Mouse (Mus musculus) midbrain, embryonic 12.5 days (tissue): Measurements from ENCODE around the gene Naip6. TPM values are rescaled to one million over a fixed set of nuclear protein-coding genes. Genes with fewer than 3 reads are reported as not detected.
"Not testable (repeated sequence)": the region's sequence is repeated elsewhere in the genome, so short reads cannot be mapped to it uniquely, and the experiment has no call there.

Source experiments
- ATAC-seq: fragments of 200-750 bp; cut with Nextera tagmentation; 2 replicates; pipeline ENCODE4 v1.8.0; 2017; ENCODE audit warnings: low read depth, moderate TSS enrichment, moderate library complexity; ENCODE audit not compliant: low FRiP score
- H3K27ac ChIP-seq: fragments of 300-500 bp; sonication (generic); replicated peaks from 2 replicates; pipeline ENCODE4 v1.5.1; 2016; ENCODE audit warnings: mild to moderate bottlenecking
- H3K27me3 ChIP-seq: fragments of 300-500 bp; sonication (generic); 2 replicates; pipeline ENCODE4 v1.6.1; 2016; ENCODE audit warnings: mild to moderate bottlenecking
- H3K36me3 ChIP-seq: fragments of 300-500 bp; sonication (generic); 2 replicates; pipeline ENCODE4 v1.6.1; 2016
- H3K4me1 ChIP-seq: fragments of 300-500 bp; sonication (generic); 2 replicates; pipeline ENCODE4 v1.6.1; 2016
- H3K4me2 ChIP-seq: fragments of 300-500 bp; sonication (generic); replicated peaks from 2 replicates; pipeline ENCODE4 v1.6.1; 2016; ENCODE audit warnings: mild to moderate bottlenecking, moderate library complexity
- H3K4me3 ChIP-seq: fragments of 300-500 bp; sonication (generic); 2 replicates; pipeline ENCODE4 v1.5.1; 2016; ENCODE audit warnings: mild to moderate bottlenecking
- H3K9ac ChIP-seq: fragments of 300-500 bp; sonication (generic); replicated peaks from 2 replicates; pipeline ENCODE4 v1.6.1; 2016; ENCODE audit warnings: mild to moderate bottlenecking, moderate library complexity
- H3K9me3 ChIP-seq: fragments of 300-500 bp; sonication (generic); 2 replicates; pipeline ENCODE4 v1.6.1; 2016; ENCODE audit warnings: mild to moderate bottlenecking
- WGBS: fragments of 180-500 bp; shearing (Covaris S2); methylation state at CpG from one replicate; pipeline ENCODE4 v1.1.7; 2016; 5-methylcytosine and 5-hydroxymethylcytosine counted together
- polyA plus RNA-seq: library from polyadenylated mRNA; unstranded; fragments of >200 nt; fragmentation: Nextera tagmentation; extraction: Ambion mirVana; gene quantifications from 2 replicates; pipeline ENCODE4 v1.2.1, GENCODE M21; 2016

Gene Naip6
- polyA plus RNA-seq, 1 experiment from 2014 or later = 0.10 TPM

GRCm38 (mm10) chr13:100251897-100252296, 65.6 kb downstream of the Naip6 start:
- not testable (repeated sequence) for ATAC-seq, H3K4me2 ChIP-seq, H3K9me3 ChIP-seq, H3K9ac ChIP-seq, H3K4me1 ChIP-seq, H3K36me3 ChIP-seq, H3K27me3 ChIP-seq, H3K4me3 ChIP-seq, H3K27ac ChIP-seq
- 85% methylated on average over 2 of the region's 2 CpGs for WGBS

GRCm38 (mm10) chr13:100246896-100247519, 70.5 kb downstream of the Naip6 start:
- not testable (repeated sequence) for H3K9me3 ChIP-seq, H3K4me2 ChIP-seq, ATAC-seq, H3K27me3 ChIP-seq, H3K4me3 ChIP-seq, H3K27ac ChIP-seq, H3K4me1 ChIP-seq, H3K9ac ChIP-seq, H3K36me3 ChIP-seq
- WGBS = 80% methylated on average over 5 of the region's 5 CpGs

DNA sequence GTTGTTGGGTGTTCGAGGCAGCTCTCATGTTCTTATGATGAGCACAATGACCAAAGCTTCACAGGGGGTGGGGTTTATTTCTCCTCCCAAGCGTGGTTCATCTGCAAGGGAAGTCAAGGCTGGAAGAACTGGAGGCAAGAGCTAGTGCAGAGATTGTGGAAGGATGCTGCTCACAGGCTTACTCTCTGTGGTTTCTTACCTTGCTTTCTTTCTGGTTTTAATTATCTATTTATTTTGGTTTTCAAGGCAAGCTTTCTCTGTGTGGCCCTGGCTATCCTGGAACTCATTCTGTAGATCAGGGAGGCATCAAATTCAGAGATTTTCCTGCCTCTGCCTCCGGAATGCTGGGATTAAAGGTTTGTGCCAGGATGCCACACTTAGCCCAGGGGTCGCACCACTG, 71.3 kb downstream of the Naip6 start, which contains the start of gene Naip5:
Gene Naip5, minus strand, starts transcription at position 101 of the 400 bp plus-strand sequence.
- 79% methylated on average over 4 of the region's 4 CpGs for WGBS
- not testable (repeated sequence) for H3K4me1 ChIP-seq, H3K36me3 ChIP-seq, H3K9ac ChIP-seq, H3K27ac ChIP-seq, H3K9me3 ChIP-seq, H3K4me2 ChIP-seq, H3K4me3 ChIP-seq, H3K27me3 ChIP-seq, ATAC-seq

DNA sequence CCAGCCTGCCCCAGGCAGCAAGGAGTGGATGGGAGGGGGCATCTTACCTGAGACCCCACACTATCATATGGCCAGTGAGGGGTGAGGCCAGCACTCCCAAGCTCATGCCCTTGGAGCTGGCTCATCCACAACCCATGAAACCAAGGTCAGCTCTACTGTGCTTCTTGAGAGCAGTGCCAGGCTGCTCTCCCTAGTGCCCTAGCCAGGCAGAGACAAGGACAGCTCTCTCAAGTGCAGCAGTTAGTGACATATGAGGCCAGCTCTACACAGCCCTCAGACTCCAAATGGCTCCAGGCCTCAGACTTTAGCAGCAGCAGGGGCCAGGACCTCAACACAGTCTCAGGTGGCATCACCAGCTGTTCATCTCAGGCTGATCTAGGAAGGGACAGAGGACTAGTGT, 73.8 kb downstream of the Naip6 start:
- H3K9me3 ChIP-seq = no peaks in the 10 kb centered on the region
- H3K27me3 ChIP-seq = no peaks in the 10 kb centered on the region
- H3K9ac ChIP-seq = no peak overlapping the region
- H3K27ac ChIP-seq = no peak overlapping the region
- no peaks in the 10 kb centered on the region for H3K36me3 ChIP-seq
- ATAC-seq = peak; percentile 41
- no peak overlapping the region for H3K4me3 ChIP-seq
- no peaks in the 10 kb centered on the region for H3K4me1 ChIP-seq
- H3K4me2 ChIP-seq = no peak overlapping the region

Other genes starting within 250 kb of the Naip6 start
- gene Bdp1, start 213.6 kb downstream of the Naip6 start, polyA plus RNA-seq = 32.5 and 32.6 TPM in 2 replicates
- gene Serf1, start 209.7 kb downstream of the Naip6 start, polyA plus RNA-seq = 282 and 323 TPM in 2 replicates
- 63.6 and 65.1 TPM in 2 replicates for gene Smn1, start 192.8 kb downstream of the Naip6 start, polyA plus RNA-seq
- gene Naip2, start 115.6 kb downstream of the Naip6 start, polyA plus RNA-seq = 0.34 TPM in 1 of 2 replicates, not detected in the other
- 0.06 and 0.08 TPM in 2 replicates for gene Naip5, start 71.4 kb downstream of the Naip6 start, polyA plus RNA-seq
- gene Naip1, start 135.2 kb upstream of the Naip6 start, polyA plus RNA-seq = not detected in 2 replicates
- gene Gtf2h2, start 174.9 kb upstream of the Naip6 start, polyA plus RNA-seq = 81.9 and 88.8 TPM in 2 replicates
- gene Ocln, start 235.0 kb upstream of the Naip6 start, polyA plus RNA-seq = 2.9 and 3.3 TPM in 2 replicates